Mouse (Mus musculus) G1E (cell line): Measurements from ENCODE around the gene Piwil1.

ENCODE experiments used
- CTCF ChIP-seq: IDR thresholded peaks from 2 replicates; pipeline ENCODE4 v1.5.1; 2012; ENCODE audit warnings: low read depth, low read length, inconsistent platforms, mixed read lengths
- GATA1 ChIP-seq: IDR thresholded peaks from 2 replicates; pipeline ENCODE4 v1.6.1; 2012; ENCODE audit warnings: borderline replicate concordance, low read length, inconsistent platforms, mixed read lengths
- TAL1 ChIP-seq: conservative IDR thresholded peaks from 2 replicates; pipeline ENCODE4 v1.6.1; 2012; ENCODE audit warnings: low read depth, low read length, inconsistent platforms, mixed read lengths

DNA sequence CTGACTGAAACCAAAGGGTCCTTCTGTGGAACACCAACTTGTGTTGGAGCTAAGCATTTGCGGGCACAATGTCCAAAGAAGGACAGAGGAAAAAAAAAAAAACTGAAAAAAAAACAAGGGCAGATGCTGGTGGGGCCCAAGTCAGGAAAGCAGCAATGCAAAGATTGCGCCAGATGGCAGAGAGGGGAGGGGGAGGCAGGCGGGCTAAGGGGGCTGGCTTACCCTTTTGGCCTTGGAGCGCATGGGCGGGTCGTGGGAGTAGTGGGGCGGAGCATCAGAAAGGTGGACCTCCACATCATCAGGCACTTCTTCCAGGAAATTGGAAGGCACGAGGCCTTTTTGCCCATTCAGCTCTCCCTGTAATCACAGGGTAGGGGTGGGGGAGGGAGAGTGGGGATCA is 58.8 kb downstream of the Piwil1 start:
- TF ChIP-seq CTCF (no peak), GATA1 (no peak), TAL1 (no peak)
